Mouse (Mus musculus) hematopoietic multipotent progenitor cell, adult 10-12 weeks (in vitro differentiated cells): ENCODE results near the gene Jmjd6. TPM values are rescaled to one million over a fixed set of nuclear protein-coding genes. Genes with fewer than 3 reads are reported as not detected.

Source experiments
- polyA plus RNA-seq: library from polyadenylated mRNA; stranded (reverse); fragments of >175 nt; gene quantifications from 2 replicates; pipeline ENCODE4 v1.2.3, GENCODE M21; 2012; ENCODE audit warnings: low replicate concordance

Jmjd6 gene
- 33.5 and 34.1 TPM in 2 replicates for polyA plus RNA-seq

DNA sequence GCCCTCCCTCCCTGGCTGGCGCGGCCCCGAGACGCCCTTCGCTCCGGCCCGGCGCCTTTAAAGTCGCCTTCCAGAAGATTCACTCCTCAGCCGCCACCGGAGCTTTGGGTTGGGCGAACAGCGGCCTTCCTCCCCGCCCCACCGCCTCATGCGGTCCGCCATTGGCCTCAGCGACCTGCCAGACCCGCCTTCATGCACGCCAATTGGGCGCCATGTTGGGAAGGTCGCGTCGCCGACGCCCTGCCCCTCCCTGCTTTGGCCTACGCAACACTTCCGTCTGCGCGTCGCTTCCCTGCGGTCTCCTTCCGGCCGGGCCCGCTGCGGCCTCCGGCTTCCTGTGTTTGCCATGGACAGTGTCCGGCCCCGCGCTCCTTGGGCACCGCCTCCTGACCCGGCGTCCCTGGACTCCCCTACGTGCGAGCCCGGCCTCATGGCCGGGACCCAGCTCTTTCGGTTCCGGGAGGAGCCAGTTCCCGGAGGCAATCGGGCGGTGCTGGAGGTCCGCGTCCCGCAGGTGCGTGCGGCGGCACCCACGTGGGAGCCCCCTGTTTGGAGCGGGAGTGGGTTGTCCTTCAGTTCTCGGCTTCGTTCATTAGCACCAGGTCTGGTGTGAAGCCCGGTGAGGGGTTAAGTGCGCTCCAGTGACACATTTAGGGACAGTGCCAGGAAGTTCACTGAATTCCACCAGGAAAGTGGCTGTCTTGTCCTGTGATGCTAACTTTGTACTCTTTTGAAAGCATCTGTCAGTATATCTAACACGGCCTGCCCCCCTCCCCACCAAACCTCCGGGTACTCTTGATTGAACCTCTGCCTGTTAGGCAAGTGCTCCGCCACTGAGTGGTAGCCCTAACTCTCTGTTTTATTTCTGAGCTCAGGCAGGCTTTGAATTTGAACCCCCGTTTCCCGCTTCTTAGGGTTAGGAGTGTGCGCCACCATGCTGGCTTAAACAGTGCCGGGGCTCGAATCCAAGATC, at the start of gene Jmjd6, which contains the start of gene Mettl23:
Gene Jmjd6, minus strand, starts transcription at position 189 of the 973 bp plus-strand sequence.
Gene Mettl23, plus strand, starts transcription at position 18 of the 973 bp plus-strand sequence.

DNA sequence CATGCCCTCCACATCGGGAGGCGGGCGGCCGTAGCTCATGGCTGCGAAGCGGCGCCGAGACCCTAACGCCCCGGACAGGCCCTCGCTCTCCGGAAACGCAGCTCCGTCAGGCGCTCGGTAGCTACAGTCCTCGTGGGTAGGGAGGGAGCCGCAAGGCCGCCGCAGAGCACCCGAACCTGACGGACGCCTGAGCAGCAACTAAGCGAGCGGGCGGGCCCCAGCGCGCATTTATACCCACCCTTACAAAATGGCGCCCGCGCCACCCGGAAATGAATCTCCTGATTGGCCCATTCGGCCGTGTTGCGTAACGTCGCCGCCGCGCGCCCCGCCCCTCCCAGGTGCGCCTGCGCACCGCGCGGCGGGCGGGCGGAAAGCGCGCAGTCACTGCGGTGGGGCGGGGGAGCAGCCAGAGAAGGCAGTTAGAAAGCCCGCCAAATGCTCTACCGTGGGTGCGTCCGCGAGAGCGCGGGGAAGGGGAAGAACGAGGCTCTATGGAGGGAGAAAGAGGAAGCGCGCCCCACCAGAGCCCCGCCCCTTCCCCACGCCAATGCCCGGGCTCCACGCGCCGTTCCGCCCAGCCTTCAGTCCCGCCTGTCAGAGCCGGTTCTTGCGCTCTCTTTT, 9.8 kb upstream of the Jmjd6 start, which contains the start of gene Srsf2:
Gene Srsf2, minus strand, starts transcription at position 204 of the 621 bp plus-strand sequence.

DNA sequence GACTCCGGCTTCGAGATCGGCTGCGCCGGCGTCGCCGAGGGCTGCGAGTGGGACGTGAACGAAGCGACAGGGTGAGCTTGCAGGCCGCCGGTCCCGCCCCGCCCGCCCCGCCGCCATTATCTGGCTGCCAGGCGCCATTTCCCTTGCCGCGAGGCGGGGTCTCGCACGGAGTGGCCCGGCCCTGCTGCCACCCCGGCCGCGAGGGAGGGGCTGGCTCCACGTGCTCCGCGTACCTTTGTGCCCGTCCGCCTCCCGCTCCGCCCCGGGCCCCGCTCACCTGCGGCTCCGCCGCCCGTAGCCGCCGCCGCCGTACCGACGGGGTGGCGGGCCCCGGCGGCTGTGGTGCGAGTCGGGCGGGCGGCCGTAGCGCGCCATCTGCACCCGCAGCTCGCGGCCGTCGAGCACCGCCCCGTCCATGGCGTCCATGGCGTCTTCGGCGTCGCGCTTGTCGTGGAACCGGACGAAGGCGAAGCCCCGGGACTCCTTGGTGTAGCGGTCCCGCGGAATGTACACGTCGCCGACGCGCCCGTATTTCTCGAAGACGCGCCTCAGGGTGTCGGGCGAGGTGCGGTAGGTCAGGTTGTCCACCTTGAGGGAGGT, 9.1 kb upstream of the Jmjd6 start, which contains the start of gene Mfsd11:
Gene Mfsd11, plus strand, starts transcription at position 150 of the 600 bp plus-strand sequence.

DNA sequence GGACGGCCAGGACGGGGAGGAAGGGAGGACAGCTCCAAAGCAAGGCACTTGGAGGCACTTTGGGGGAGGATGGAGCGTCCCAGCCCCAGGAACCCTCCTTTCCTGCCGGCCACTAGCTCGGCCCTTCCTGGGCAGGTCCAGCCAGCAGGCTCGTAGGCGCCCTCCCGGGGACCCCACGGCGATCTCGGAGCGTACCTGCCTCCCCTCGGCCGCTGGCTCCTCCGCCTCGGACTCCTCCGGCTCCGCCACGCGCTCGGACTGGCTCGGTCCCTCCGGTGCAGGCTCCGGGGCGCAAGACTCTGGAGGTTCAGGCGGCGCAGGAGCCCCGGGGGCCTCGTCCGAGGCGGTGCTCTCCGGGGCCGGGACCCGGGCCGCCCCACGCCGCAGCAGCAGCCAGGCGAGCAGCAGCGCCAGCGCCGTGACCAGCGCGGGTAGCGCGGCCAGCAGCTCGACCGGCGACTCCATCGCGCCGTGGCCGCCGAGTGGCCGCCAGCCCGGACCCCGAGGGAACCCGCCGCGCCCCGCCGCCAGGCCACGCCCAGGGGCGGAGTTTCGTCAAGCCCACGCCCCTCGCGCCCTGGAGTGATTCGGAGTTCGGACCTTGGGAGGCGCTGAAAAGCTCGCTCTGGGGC, 15.6 kb downstream of the Jmjd6 start, which contains the start of gene Mxra7:
Gene Mxra7, minus strand, starts transcription at position 513 of the 632 bp plus-strand sequence.

Other genes starting within 250 kb of the Jmjd6 start
- 73.5 and 140 TPM in 2 replicates for gene Rhbdf2, start 216.4 kb downstream of the Jmjd6 start, polyA plus RNA-seq
- gene Prcd, start 189.9 kb downstream of the Jmjd6 start, polyA plus RNA-seq: 0.28 TPM in 1 of 2 replicates, not detected in the other
- gene Cygb, start 189.1 kb downstream of the Jmjd6 start, polyA plus RNA-seq: 1.3 and 5.0 TPM in 2 replicates
- not detected in 2 replicates for gene St6galnac1, start 67.9 kb downstream of the Jmjd6 start, polyA plus RNA-seq
- 3.5 and 8.9 TPM in 2 replicates for gene Mxra7, start 15.4 kb downstream of the Jmjd6 start, polyA plus RNA-seq
- gene Mettl23, start 171 bp downstream of the Jmjd6 start, polyA plus RNA-seq: 52.6 and 96.9 TPM in 2 replicates
- gene Mfsd11, start 9.0 kb upstream of the Jmjd6 start, polyA plus RNA-seq: 17.7 and 25.3 TPM in 2 replicates
- 571 and 1,294 TPM in 2 replicates for gene Srsf2, start 9.6 kb upstream of the Jmjd6 start, polyA plus RNA-seq
- 0.04 TPM in 1 of 2 replicates, not detected in the other for gene Mgat5b, start 75.4 kb upstream of the Jmjd6 start, polyA plus RNA-seq